Mouse (Mus musculus): ENCODE data around the gene Cdc42bpg. TPM values are rescaled to one million over a fixed set of nuclear protein-coding genes. Genes with fewer than 3 reads are reported as not detected.

Gene Cdc42bpg
- 2.0 and 2.6 TPM in 2 replicates for total RNA-seq (2012; rRNA removed)
- polyA plus RNA-seq (2012; ENCODE audit: insufficient read depth in 1 of 2, insufficient read length in 2 of 2, low read depth in 1 of 2, low replicate concordance in 2 of 2, missing spikeins in 1 of 2): 1 to 10 TPM in 1 of 2 experiments, not detected in 1; 4.5 TPM

- no peaks in the 10 kb centered on the region for H3K9me3 ChIP-seq (replicated peaks; ENCODE audit: insufficient read depth, low read length)
- no peaks in the 10 kb centered on the region; the same call in 1 of the 2 replicates for H3K79me2 ChIP-seq (ENCODE audit: control insufficient read depth, insufficient read depth, low read length, poor library complexity)
- H3K4me1 ChIP-seq (ENCODE audit: control insufficient read depth in 1 of 2, insufficient read depth in 2 of 2, low read length in 2 of 2): peaks cover 12 to 18% of the 10 kb centered on the region in 2 experiments
- H3K4me3 ChIP-seq (ENCODE audit: control insufficient read depth in 1 of 2, insufficient read depth in 1 of 2, low read depth in 2 of 2, low read length in 2 of 2): peak within 1 kb of the TSS; percentile 66 to 73
- H3K27me3 ChIP-seq (ENCODE audit: control insufficient read depth in 1 of 2, insufficient read depth in 2 of 2, low read length in 2 of 2): no peaks in the 10 kb centered on the region
- H3K36me3 ChIP-seq (ENCODE audit: control insufficient read depth in 1 of 2, insufficient read depth in 2 of 2, low read length in 2 of 2): peaks cover 0 to 18% of the 10 kb centered on the region in 2 experiments; a peak in 2 of 4 replicates
- H3K9ac ChIP-seq (ENCODE audit: control insufficient read depth, low read depth, low read length, poor library complexity, severe bottlenecking): peak within 1 kb of the TSS; percentile 76
- DNase-seq (ENCODE audit: low read depth, low spot score): peak; percentile 80
- peak within 1 kb of the TSS; percentile 64 for H3K27ac ChIP-seq (ENCODE audit: control insufficient read depth, low read depth, low read length)
- TF ChIP-seq SIN3A (IDR thresholded peaks at IDR 0.05; ENCODE audit: low read length): 0 out of 2 replicates have a peak, but pooled peaks have one; percentile 11
- TF ChIP-seq ETS1 (IDR thresholded peaks at IDR 0.05; ENCODE audit: low read depth, low read length): no peak
- no peak for TF ChIP-seq NRF1 (IDR thresholded peaks at IDR 0.05; ENCODE audit: insufficient read depth, low read depth, low read length, poor library complexity, severe bottlenecking)
- TF ChIP-seq RAD21 (IDR thresholded peaks at IDR 0.05; ENCODE audit: low read depth, low read length): no peak
- TF ChIP-seq USF1 (IDR thresholded peaks at IDR 0.05; ENCODE audit: low read depth, low read length): no peak
- peak; percentile 70 for TF ChIP-seq ELF1 (IDR thresholded peaks at IDR 0.05; ENCODE audit: low read depth, low read length)
- TF ChIP-seq HCFC1 (IDR thresholded peaks at IDR 0.05; ENCODE audit: low read depth, low read length): peak; percentile 85
Measured at GRCm38 (mm10) chr19:6306137-6306551, at the start of gene Cdc42bpg. TSS of gene Cdc42bpg (plus strand) at chr19:6306456.

GRCm38 (mm10) chr19:6260428-6260827 is 45.8 kb upstream of the Cdc42bpg start:
- H3K9me3 ChIP-seq (replicated peaks; ENCODE audit: insufficient read depth, low read length): no peaks in the 10 kb centered on the region
- no peak overlapping the region for H3K9ac ChIP-seq (ENCODE audit: control insufficient read depth, low read depth, low read length, poor library complexity, severe bottlenecking)
- TF ChIP-seq SMC3 (IDR thresholded peaks at IDR 0.05; ENCODE audit: low read depth, low read length) (peak; percentile 51), E2F4 (IDR thresholded peaks at IDR 0.05; ENCODE audit: borderline replicate concordance, low read depth, low read length) (no peak), USF1 (IDR thresholded peaks at IDR 0.05; ENCODE audit: low read depth, low read length) (no peak), RCOR1 (IDR thresholded peaks at IDR 0.05; ENCODE audit: low read depth, low read length) (no peak), RAD21 (IDR thresholded peaks at IDR 0.05; ENCODE audit: low read depth, low read length) (peak; percentile 52), ELF1 (IDR thresholded peaks at IDR 0.05; ENCODE audit: low read depth, low read length) (no peak), JUND (IDR thresholded peaks at IDR 0.05; ENCODE audit: low read depth, low read length) (no peak), ZC3H11A (IDR thresholded peaks at IDR 0.05; ENCODE audit: low read depth, low read length) (peak; percentile 29), ZNF384 (IDR thresholded peaks at IDR 0.05; ENCODE audit: low read depth, low read length) (no peak), CTCF (IDR thresholded peaks at IDR 0.05 in 2 of 3, conservative IDR thresholded peaks at IDR 0.05 in 1 of 3; ENCODE audit: control insufficient read depth in 1 of 3, insufficient read depth in 1 of 3, low read depth in 2 of 3, low read length in 3 of 3, poor library complexity in 1 of 3, severe bottlenecking in 1 of 3) (peak in 2 of 3 experiments; percentile 66 to 75; a peak in 4 of 6 replicates), MAX (IDR thresholded peaks at IDR 0.05; ENCODE audit: low read length) (no peak), EP300 (IDR thresholded peaks at IDR 0.05; ENCODE audit: low read depth in 1 of 2, low read length in 2 of 2) (no peak)
- no peak overlapping the region for H3K27ac ChIP-seq (ENCODE audit: control insufficient read depth, low read depth, low read length)
- no peaks in the 10 kb centered on the region for H3K79me2 ChIP-seq (ENCODE audit: control insufficient read depth, insufficient read depth, low read length, poor library complexity)
- DNase-seq (ENCODE audit: low read depth, low spot score): peak; percentile 41
- H3K4me1 ChIP-seq (ENCODE audit: control insufficient read depth in 1 of 2, insufficient read depth in 2 of 2, low read length in 2 of 2): no peaks in the 10 kb centered on the region
- no peak overlapping the region for H3K4me3 ChIP-seq (ENCODE audit: control insufficient read depth in 1 of 2, insufficient read depth in 1 of 2, low read depth in 2 of 2, low read length in 2 of 2)
- no peaks in the 10 kb centered on the region for H3K27me3 ChIP-seq (ENCODE audit: control insufficient read depth in 1 of 2, insufficient read depth in 2 of 2, low read length in 2 of 2)
- peaks cover 0 to 2% of the 10 kb centered on the region in 2 experiments; a peak in 1 of 4 replicates for H3K36me3 ChIP-seq (ENCODE audit: control insufficient read depth in 1 of 2, insufficient read depth in 2 of 2, low read length in 2 of 2)

Measured in MEL (cell line).